ENCODE assay signal across 8 mouse cellular contexts in genomic region chr19:42255784-42256610, GRCm38 (mm10). TPM values are rescaled to one million over a fixed set of nuclear protein-coding genes. Genes with fewer than 3 reads are reported as not detected.
DNase-seq lines count a peak whose midpoint lies in the region; TF ChIP-seq lines count a peak whose summit lies in the region.

No protein-coding gene starts in this region.

- peaks cover 30% of the 10 kb centered on the region for H3K4me1 ChIP-seq in cerebellum, adult 2 months (ENCODE audit: control insufficient read depth, insufficient read depth, low read length)
- H3K4me1 ChIP-seq in hindbrain, embryonic 10.5 days (replicated peaks) = peaks cover 11% of the 10 kb centered on the region

- H3K36me3 ChIP-seq in hindbrain, embryonic 10.5 days = no peaks in the 10 kb centered on the region

- H3K27me3 ChIP-seq in cerebellum, adult 2 months (ENCODE audit: control insufficient read depth, insufficient read depth, low read length) = no peaks in the 10 kb centered on the region
- H3K27me3 ChIP-seq in hindbrain, embryonic 10.5 days (ENCODE audit: insufficient read depth, poor library complexity, severe bottlenecking) = peaks cover 36% of the 10 kb centered on the region

- TF ChIP-seq POLR2A in cerebellum, adult 2 months (IDR thresholded peaks at IDR 0.05; ENCODE audit: borderline replicate concordance, insufficient read depth, low read length) = no peak

- peak overlapping the region; percentile 95 for H3K4me3 ChIP-seq in cerebellum, adult 2 months (replicated peaks; ENCODE audit: insufficient read depth, low read depth, low read length)
- peak overlapping the region; percentile 61 for H3K4me3 ChIP-seq in hindbrain, embryonic 10.5 days

- H3K9me3 ChIP-seq in hindbrain, embryonic 10.5 days = no peaks in the 10 kb centered on the region

- peak; percentile 62 for DNase-seq in NIH3T3 (ENCODE audit: low read depth)
- DNase-seq in cerebellum, adult 2 months = peak; percentile 76 to 78
- DNase-seq in forelimb bud, embryonic 11.5 days (ENCODE audit: low read depth, low spot score) = peak; percentile 97
- peak; percentile 92 for DNase-seq in hindbrain, embryonic 10.5 days (ENCODE audit: low spot score)
- DNase-seq in layer of hippocampus, postnatal 14 days (ENCODE audit: low spot score in 2 of 2) = peak; percentile 45 to 63
- DNase-seq in lung, postnatal 36 days = peak; percentile 61
- DNase-seq in right cerebral cortex, adult 2 months (ENCODE audit: low spot score in 2 of 2) = peak; percentile 39 to 53
- DNase-seq in urinary bladder, postnatal 36 days (ENCODE audit: low spot score in 2 of 2) = peak; percentile 41 to 49

- peak; percentile 51; the same call in 1 of the 2 replicates for TF ChIP-seq CTCF in cerebellum, adult 2 months (IDR thresholded peaks at IDR 0.05; ENCODE audit: borderline replicate concordance, insufficient read depth, low read depth, low read length)

- H3K27ac ChIP-seq in cerebellum, adult 2 months (ENCODE audit: insufficient read depth, low read length) = peak overlapping the region; percentile 90
- peak overlapping the region; percentile 77 for H3K27ac ChIP-seq in hindbrain, embryonic 10.5 days

- 1% methylated on average over 34 of the region's 42 CpGs for WGBS in cerebellum, adult 2 months
- 3% methylated on average over 41 of the region's 42 CpGs for WGBS in hindbrain, embryonic 10.5 days

RNA-seq across cellular contexts. Expression of gene Golga7b, which starts 8.6 kb away (rescaled TPM):
- 90.4 and 98.9 TPM in 2 replicates for polyA plus RNA-seq in cerebellum, adult 2 months (2012; rRNA removed)
- 1.7 and 4.2 TPM in 2 replicates for polyA plus RNA-seq in hindbrain, embryonic 10.5 days (2016; fragmentation: Nextera tagmentation; extraction: Ambion mirVana)
- 10 to 100 TPM; 82.6 to 85.8 TPM for total RNA-seq in layer of hippocampus, postnatal 14 days (2021)

RNA-seq across cellular contexts. Expression of gene Sfrp5, which starts 53.9 kb away (rescaled TPM):
- polyA plus RNA-seq in cerebellum, adult 2 months (2012; rRNA removed) = 12.7 and 15.3 TPM in 2 replicates
- polyA plus RNA-seq in hindbrain, embryonic 10.5 days (2016; fragmentation: Nextera tagmentation; extraction: Ambion mirVana) = 0.26 and 0.46 TPM in 2 replicates
- 1 to 10 TPM in 1 of 2 experiments, under 1 TPM in 1; 0.26 to 1.7 TPM for total RNA-seq in layer of hippocampus, postnatal 14 days (2021)

Comparison
In these comparisons a context has a peak if more than half of its experiments do, and no peak if none do; other contexts are left out.
1. Peak in every context shown above with its lines: DNase-seq, H3K4me3 ChIP-seq and H3K27ac ChIP-seq.
2. DNase-seq: peak in every context shown above with its lines; median percentile 97 in forelimb bud, embryonic 11.5 days; 92 in hindbrain, embryonic 10.5 days; 77 in cerebellum, adult 2 months; 62 in NIH3T3; 61 in lung, postnatal 36 days; 54 in layer of hippocampus, postnatal 14 days; 46 in right cerebral cortex, adult 2 months; 45 in urinary bladder, postnatal 36 days.
3. RNA of gene Golga7b, which starts 8.6 kb away (polyA plus RNA-seq): 90.4 to 98.9 TPM in cerebellum, adult 2 months; 1.7 to 4.2 TPM in hindbrain, embryonic 10.5 days; every median in the first group is over 10 times any median in the second.